Mouse (Mus musculus) embryonic facial prominence, embryonic 15.5 days (tissue): ENCODE measurements at regions not wholly inside any gene's neighbourhood (a gene's known extent, or its start where the extent isn't known, plus 50 kb on each side); places are given as distances from the start of the nearest gene placed in this dataset.

Source experiments
- ATAC-seq: fragments of 200-750 bp; cut with Nextera tagmentation; 2 replicates; pipeline ENCODE4 v1.8.0; 2017; ENCODE audit warnings: low read depth, moderate TSS enrichment; ENCODE audit not compliant: insufficient number of reproducible peaks, low FRiP score, low TSS enrichment
- H3K27ac ChIP-seq: fragments of 300-500 bp; sonication (generic); replicated peaks from 2 replicates; pipeline ENCODE4 v1.5.1; 2015; ENCODE audit warnings: mild to moderate bottlenecking, inconsistent platforms
- H3K27me3 ChIP-seq: fragments of 300-500 bp; sonication (generic); 2 replicates; pipeline ENCODE4 v1.6.1; 2015; ENCODE audit warnings: inconsistent platforms
- H3K36me3 ChIP-seq: fragments of 300-500 bp; sonication (generic); 2 replicates; pipeline ENCODE4 v1.6.1; 2015; ENCODE audit warnings: mild to moderate bottlenecking, inconsistent platforms
- H3K4me1 ChIP-seq: fragments of 300-500 bp; sonication (generic); 2 replicates; pipeline ENCODE4 v1.6.1; 2015; ENCODE audit warnings: inconsistent platforms
- H3K4me2 ChIP-seq: fragments of 300-500 bp; sonication (generic); replicated peaks from 2 replicates; pipeline ENCODE4 v1.6.1; 2015; ENCODE audit warnings: mild to moderate bottlenecking, inconsistent platforms
- H3K4me3 ChIP-seq: fragments of 300-500 bp; sonication (generic); replicated peaks from 2 replicates; pipeline ENCODE4 v1.5.1; 2015; ENCODE audit warnings: mild to moderate bottlenecking, inconsistent platforms
- H3K9ac ChIP-seq: fragments of 300-500 bp; sonication (generic); 2 replicates; pipeline ENCODE4 v1.6.1; 2015; ENCODE audit warnings: inconsistent platforms
- H3K9me3 ChIP-seq: fragments of 300-500 bp; sonication (generic); replicated peaks from 2 replicates; pipeline ENCODE4 v1.6.1; 2016; ENCODE audit warnings: inconsistent platforms
- WGBS: fragments of 180-500 bp; shearing (Covaris S2); methylation state at CpG from one replicate; pipeline ENCODE4 v1.1.7; 2015; 5-methylcytosine and 5-hydroxymethylcytosine counted together

DNA sequence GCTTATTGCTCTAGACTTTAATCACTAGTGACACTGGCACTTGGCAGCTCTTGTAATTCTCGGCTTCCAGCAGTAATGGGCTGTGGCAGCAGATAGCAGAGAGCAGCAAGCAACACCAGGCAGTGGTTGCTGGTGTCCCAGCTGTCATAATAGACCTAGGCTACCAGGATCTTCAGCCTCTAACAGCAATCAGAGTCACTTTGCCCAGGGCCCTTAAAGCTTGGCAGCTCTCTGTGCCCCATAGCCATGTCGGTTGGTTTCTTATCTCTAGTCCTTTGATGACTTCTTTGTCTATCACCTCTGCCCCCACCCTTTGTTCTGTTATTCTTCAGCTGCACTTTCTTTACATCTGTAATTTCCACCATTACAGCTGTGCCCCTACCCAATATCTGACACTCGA, 735.9 kb downstream of the Gm826 start:
- H3K9ac ChIP-seq: no peak overlapping the region
- WGBS: 61% methylated on average over 3 of the region's 3 CpGs
- no peaks in the 10 kb centered on the region for H3K36me3 ChIP-seq
- H3K27me3 ChIP-seq: no peaks in the 10 kb centered on the region
- no peaks in the 10 kb centered on the region for H3K9me3 ChIP-seq
- H3K4me3 ChIP-seq: no peak overlapping the region
- ATAC-seq: no peak
- H3K4me1 ChIP-seq: no peaks in the 10 kb centered on the region
- no peak overlapping the region for H3K4me2 ChIP-seq
- no peak overlapping the region for H3K27ac ChIP-seq

DNA sequence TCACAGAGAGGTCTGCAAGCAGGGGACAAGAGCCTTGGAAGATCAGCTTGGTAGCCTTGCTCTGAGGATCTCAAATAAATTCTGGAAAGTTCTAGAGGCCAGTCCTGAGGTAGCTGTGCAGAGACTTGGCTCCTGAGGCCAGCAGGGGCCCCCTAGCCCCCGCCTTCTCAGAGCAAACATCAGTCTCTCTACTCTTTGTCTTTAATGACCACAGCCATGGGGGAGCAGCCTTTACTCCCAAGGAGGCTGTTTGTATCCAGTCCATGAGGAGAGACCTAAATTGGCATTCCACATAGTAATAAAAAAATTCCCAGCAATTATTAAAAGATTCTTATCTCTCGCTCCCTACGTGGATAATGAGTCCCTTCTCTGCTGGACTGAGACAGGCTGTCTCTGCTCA, 726.8 kb downstream of the Gm826 start:
- no peak for ATAC-seq
- WGBS: 46% methylated on average over 3 of the region's 3 CpGs
- Histone ChIP-seq H3K27me3 (no peaks in the 10 kb centered on the region), H3K9ac (no peak overlapping the region), H3K27ac (no peak overlapping the region), H3K36me3 (no peaks in the 10 kb centered on the region), H3K4me3 (no peak overlapping the region), H3K4me1 (no peaks in the 10 kb centered on the region), H3K4me2 (no peak overlapping the region), H3K9me3 (no peaks in the 10 kb centered on the region)

- ATAC-seq: no peak
- no peaks in the 10 kb centered on the region for H3K4me1 ChIP-seq
- no peak overlapping the region for H3K4me2 ChIP-seq
- no peaks in the 10 kb centered on the region for H3K27me3 ChIP-seq
- H3K27ac ChIP-seq: no peak overlapping the region
- H3K4me3 ChIP-seq: no peak overlapping the region
- no peaks in the 10 kb centered on the region for H3K9me3 ChIP-seq
- 40% methylated on average over 4 of the region's 4 CpGs for WGBS
- no peak overlapping the region for H3K9ac ChIP-seq
- H3K36me3 ChIP-seq: no peaks in the 10 kb centered on the region
These were observed 723.5 kb downstream of the Gm826 start for GRCm38 (mm10) chr2:159610451-159610850.

GRCm38 (mm10) chr2:159616685-159617084, 717.3 kb downstream of the Gm826 start:
- H3K4me1 ChIP-seq: no peaks in the 10 kb centered on the region
- no peaks in the 10 kb centered on the region for H3K27me3 ChIP-seq
- no peaks in the 10 kb centered on the region for H3K9me3 ChIP-seq
- WGBS: 50% methylated on average over 4 of the region's 4 CpGs
- no peak overlapping the region for H3K4me2 ChIP-seq
- H3K9ac ChIP-seq: no peak overlapping the region
- H3K4me3 ChIP-seq: no peak overlapping the region
- no peak for ATAC-seq
- H3K27ac ChIP-seq: no peak overlapping the region
- H3K36me3 ChIP-seq: no peaks in the 10 kb centered on the region

- 90% methylated on average over 6 of the region's 6 CpGs for WGBS
- no peaks in the 10 kb centered on the region for H3K27me3 ChIP-seq
- H3K4me2 ChIP-seq: no peak overlapping the region
- H3K4me3 ChIP-seq: no peak overlapping the region
- H3K9me3 ChIP-seq: no peaks in the 10 kb centered on the region
- no peaks in the 10 kb centered on the region; the same call in 1 of the 2 replicates for H3K4me1 ChIP-seq
- ATAC-seq: no peak
- H3K9ac ChIP-seq: no peak overlapping the region
- no peaks in the 10 kb centered on the region for H3K36me3 ChIP-seq
- H3K27ac ChIP-seq: no peak overlapping the region
These were observed 712.7 kb downstream of the Gm826 start for GRCm38 (mm10) chr2:159621261-159621660.

- WGBS: 61% methylated on average over 5 of the region's 5 CpGs
- no peak overlapping the region for H3K9ac ChIP-seq
These were observed 711.8 kb downstream of the Gm826 start for GRCm38 (mm10) chr2:159622141-159622669.

DNA sequence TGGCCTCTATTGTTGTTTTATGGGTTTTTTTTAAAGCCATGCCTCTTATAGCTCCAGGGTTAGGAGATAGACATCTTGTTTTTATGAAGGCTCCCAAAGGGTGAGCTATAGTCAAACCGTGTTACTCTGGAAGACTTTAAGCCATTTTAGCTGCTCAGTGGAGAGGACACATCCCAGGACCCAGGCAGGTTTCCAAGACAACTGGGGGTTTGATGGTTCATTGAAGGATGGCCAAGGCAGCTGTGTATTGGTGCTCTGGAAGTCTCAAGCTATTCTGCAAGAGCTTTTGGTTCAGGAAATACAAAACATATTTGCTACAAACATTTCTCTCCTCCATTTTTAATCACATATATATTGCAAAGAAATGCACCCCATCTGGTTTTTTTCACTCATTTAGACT, 708.7 kb downstream of the Gm826 start:
- no peaks in the 10 kb centered on the region; the same call in 1 of the 2 replicates for H3K4me1 ChIP-seq
- no peak for ATAC-seq

More at GRCm38 (mm10) chr2:159622141-159622669, 711.8 kb downstream of the Gm826 start:
- Histone ChIP-seq H3K4me3 (no peak overlapping the region), H3K27me3 (no peaks in the 10 kb centered on the region), H3K9me3 (no peaks in the 10 kb centered on the region), H3K36me3 (no peaks in the 10 kb centered on the region), H3K4me2 (no peak overlapping the region), H3K4me1 (no peaks in the 10 kb centered on the region; the same call in 1 of the 2 replicates), H3K27ac (no peak overlapping the region)
- ATAC-seq: no peak

DNA sequence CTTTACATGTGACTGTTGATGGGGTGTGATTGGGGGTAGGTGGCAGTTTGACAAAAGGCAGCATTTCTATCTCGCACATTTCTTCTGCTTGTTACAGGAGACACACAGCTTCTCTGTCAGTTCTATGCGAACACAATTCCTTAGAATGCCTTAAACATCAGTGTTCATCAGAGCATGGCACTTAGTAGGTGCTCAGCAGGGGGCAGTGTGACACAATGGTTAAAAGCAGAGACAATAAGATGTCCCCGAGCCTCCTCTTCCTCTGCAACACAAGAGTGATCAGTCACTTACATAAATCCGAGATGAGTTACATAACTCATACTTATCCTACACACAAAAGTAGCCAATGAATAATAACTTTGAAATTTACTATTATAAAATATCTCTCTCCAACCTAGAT, 688.1 kb downstream of the Gm826 start:
- no peak overlapping the region for H3K27ac ChIP-seq
- no peak for ATAC-seq
- no peaks in the 10 kb centered on the region for H3K4me1 ChIP-seq
- H3K27me3 ChIP-seq: no peaks in the 10 kb centered on the region
- no peak overlapping the region for H3K4me3 ChIP-seq
- no peak overlapping the region for H3K4me2 ChIP-seq
- H3K36me3 ChIP-seq: no peaks in the 10 kb centered on the region
- no peaks in the 10 kb centered on the region for H3K9me3 ChIP-seq
- 54% methylated on average over 4 of the region's 4 CpGs for WGBS
- no peak overlapping the region for H3K9ac ChIP-seq

More for the DNA sequence above, 708.7 kb downstream of the Gm826 start:
- Histone ChIP-seq H3K36me3 (no peaks in the 10 kb centered on the region), H3K27ac (no peak overlapping the region), H3K9ac (no peak overlapping the region), H3K9me3 (no peaks in the 10 kb centered on the region), H3K27me3 (no peaks in the 10 kb centered on the region), H3K4me2 (no peak overlapping the region), H3K4me3 (no peak overlapping the region)
- 31% methylated on average over 1 of the region's 1 CpGs for whole genome bisulfite sequencing

- 81% methylated on average over 2 of the region's 2 CpGs for WGBS
- ATAC-seq: no peak
These were observed 687.4 kb downstream of the Gm826 start for GRCm38 (mm10) chr2:159646595-159646994.

GRCm38 (mm10) chr2:159652243-159652642, 681.7 kb downstream of the Gm826 start:
- H3K4me1 ChIP-seq: peaks cover 6% of the 10 kb centered on the region
- 0 out of 2 replicates have a peak, but pooled peaks have one; percentile 43 for ATAC-seq
- WGBS: 38% methylated on average over 3 of the region's 3 CpGs
- no peaks in the 10 kb centered on the region for H3K27me3 ChIP-seq
- peak overlapping the region; percentile 4; the same call in 1 of the 2 replicates for H3K4me2 ChIP-seq
- H3K27ac ChIP-seq: peak overlapping the region; percentile 65; the same call in 1 of the 2 replicates
- no peak overlapping the region for H3K4me3 ChIP-seq
- no peaks in the 10 kb centered on the region for H3K9me3 ChIP-seq
- H3K36me3 ChIP-seq: no peaks in the 10 kb centered on the region
- no peak overlapping the region for H3K9ac ChIP-seq

More at GRCm38 (mm10) chr2:159646595-159646994, 687.4 kb downstream of the Gm826 start:
- Histone ChIP-seq H3K4me2 (no peak overlapping the region), H3K9ac (no peak overlapping the region), H3K27ac (no peak overlapping the region), H3K4me1 (no peaks in the 10 kb centered on the region), H3K27me3 (no peaks in the 10 kb centered on the region), H3K36me3 (no peaks in the 10 kb centered on the region), H3K4me3 (no peak overlapping the region), H3K9me3 (no peaks in the 10 kb centered on the region)

GRCm38 (mm10) chr2:159676845-159677244, 657.1 kb downstream of the Gm826 start:
- WGBS: 23% methylated on average over 3 of the region's 3 CpGs
- H3K9ac ChIP-seq: no peak overlapping the region
- H3K27ac ChIP-seq: 0 out of 2 replicates have a peak overlapping the region, but pooled peaks have one; percentile 8
- ATAC-seq: no peak
- no peaks in the 10 kb centered on the region for H3K36me3 ChIP-seq
- H3K4me2 ChIP-seq: no peak overlapping the region
- no peak overlapping the region for H3K4me3 ChIP-seq
- H3K4me1 ChIP-seq: no peaks in the 10 kb centered on the region
- H3K27me3 ChIP-seq: no peaks in the 10 kb centered on the region
- H3K9me3 ChIP-seq: no peaks in the 10 kb centered on the region

DNA sequence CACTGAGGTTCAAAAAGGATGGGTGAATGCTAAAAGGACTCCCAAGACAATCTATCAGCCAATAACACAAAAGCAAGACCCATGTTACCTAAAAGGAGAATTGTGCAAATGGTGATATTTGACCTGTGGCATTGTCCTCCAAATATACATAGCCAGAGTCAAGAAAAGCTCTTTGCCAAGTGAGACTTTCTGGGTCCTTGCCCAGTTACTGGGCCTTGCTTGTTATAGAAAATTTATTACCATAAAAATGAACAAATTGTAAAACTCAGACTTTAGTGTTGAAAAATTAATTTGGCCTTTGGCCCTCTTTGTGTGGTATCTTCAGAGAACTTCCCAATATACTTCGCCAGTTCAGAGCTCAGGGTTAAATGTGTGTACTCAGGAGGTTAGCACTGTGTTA, 653.3 kb downstream of the Gm826 start:
- no peak overlapping the region for H3K4me3 ChIP-seq
- H3K27ac ChIP-seq: no peak overlapping the region
- no peaks in the 10 kb centered on the region for H3K36me3 ChIP-seq
- no peak overlapping the region for H3K4me2 ChIP-seq
- H3K27me3 ChIP-seq: no peaks in the 10 kb centered on the region; the same call in 1 of the 2 replicates
- no peak for ATAC-seq
- no peak overlapping the region for H3K9ac ChIP-seq
- 89% methylated on average over 1 of the region's 1 CpGs for WGBS
- H3K9me3 ChIP-seq: no peaks in the 10 kb centered on the region
- H3K4me1 ChIP-seq: no peaks in the 10 kb centered on the region
